Mouse (Mus musculus) embryonic fibroblast, embryonic 13.5 days (primary cell): ENCODE results near the gene Anks1b.

Experiments
- CTCF ChIP-seq: IDR thresholded peaks from 2 replicates; pipeline ENCODE4 v1.5.1; 2011; ENCODE audit warnings: mild to moderate bottlenecking, control low read depth, low read length, moderate library complexity, borderline replicate concordance; ENCODE audit not compliant: insufficient read depth
- POLR2A ChIP-seq: IDR thresholded peaks from 2 replicates; pipeline ENCODE4 v1.6.1; 2011; ENCODE audit warnings: low read depth, mild to moderate bottlenecking, control low read depth, low read length, moderate library complexity

DNA sequence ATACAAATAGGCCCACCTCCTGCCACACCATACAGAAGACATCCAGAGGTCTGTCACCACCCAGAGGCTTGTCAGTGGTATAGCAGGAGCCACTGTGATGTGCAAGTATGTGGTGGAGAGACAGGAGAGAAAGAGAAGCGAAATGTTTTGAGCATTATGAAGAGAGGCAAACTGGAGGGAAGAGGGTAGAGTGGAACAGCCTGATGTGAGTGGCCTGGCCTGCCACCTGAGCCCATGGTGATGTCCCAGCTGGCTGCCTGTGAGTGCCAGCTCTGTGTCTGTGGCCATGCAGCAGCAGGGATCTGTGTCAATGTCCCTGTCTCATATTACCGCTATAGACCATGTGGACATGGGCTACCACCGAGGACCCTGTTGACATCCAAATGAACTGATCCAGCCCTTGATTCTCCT, 102.1 kb downstream of the Anks1b start:
- TF ChIP-seq CTCF, result peak; percentile 5; the same call in 1 of the 2 replicates
- TF ChIP-seq POLR2A, result no peak
